Mouse (Mus musculus) stomach, postnatal 0 days (tissue): ENCODE measurements around the gene Slc16a14. TPM values are rescaled to one million over a fixed set of nuclear protein-coding genes. Genes with fewer than 3 reads are reported as not detected.

Experiments used
- ATAC-seq: fragments of 200-750 bp; cut with Nextera tagmentation; 2 replicates; pipeline ENCODE4 v1.8.0; 2017; ENCODE audit not compliant: low FRiP score, low TSS enrichment
- DNase-seq: peaks from one replicate; pipeline ENCODE4 v3.0.0-alpha.2; 2016; ENCODE audit warnings: low spot score
- H3K27ac ChIP-seq: fragments of 300-500 bp; sonication (generic); replicated peaks from 2 replicates; pipeline ENCODE4 v1.5.1; 2014; ENCODE audit warnings: mild to moderate bottlenecking, control low read depth
- H3K27me3 ChIP-seq: fragments of 300-500 bp; sonication (generic); 2 replicates; pipeline ENCODE4 v1.6.1; 2014; ENCODE audit warnings: low read length; ENCODE audit not compliant: control insufficient read depth, insufficient read depth
- H3K36me3 ChIP-seq: fragments of 300-500 bp; sonication (generic); 2 replicates; pipeline ENCODE4 v1.6.1; 2014; ENCODE audit warnings: low read length, mixed read lengths; ENCODE audit not compliant: control insufficient read depth, insufficient read depth
- H3K4me1 ChIP-seq: fragments of 300-500 bp; sonication (generic); replicated peaks from 2 replicates; pipeline ENCODE4 v1.6.1; 2014; ENCODE audit warnings: antibody characterized with exemption; ENCODE audit not compliant: control insufficient read depth, insufficient read depth
- H3K4me2 ChIP-seq: fragments of 300-500 bp; sonication (generic); replicated peaks from 2 replicates; pipeline ENCODE4 v1.6.1; 2014; ENCODE audit warnings: low read depth, mild to moderate bottlenecking, control low read depth, moderate library complexity
- H3K4me3 ChIP-seq: fragments of 300-500 bp; sonication (generic); 2 replicates; pipeline ENCODE4 v1.5.1; 2014; ENCODE audit warnings: low read depth, low read length, control low read depth
- H3K9ac ChIP-seq: fragments of 300-500 bp; sonication (generic); 2 replicates; pipeline ENCODE4 v1.6.1; 2014; ENCODE audit warnings: mild to moderate bottlenecking, low read length, control low read depth, mixed read lengths
- H3K9me3 ChIP-seq: fragments of 300-500 bp; sonication (generic); 2 replicates; pipeline ENCODE4 v1.6.1; 2016; ENCODE audit warnings: low read length; ENCODE audit not compliant: control insufficient read depth
- CTCF ChIP-seq: IDR thresholded peaks from 2 replicates; pipeline ENCODE4 v1.5.1; 2016; ENCODE audit warnings: antibody characterized with exemption, low read depth, mild to moderate bottlenecking, moderate library complexity
- EP300 ChIP-seq: optimal IDR thresholded peaks from 2 replicates; pipeline ENCODE3; 2016; ENCODE audit warnings: antibody characterized with exemption
- WGBS: fragments of 180-500 bp; shearing (Covaris S2); extraction: QIAGEN DNeasy Blood & Tissue Kit; methylation state at CpG from one replicate; pipeline ENCODE4 v1.1.7; 2014; 5-methylcytosine and 5-hydroxymethylcytosine counted together
- polyA plus RNA-seq: library from polyadenylated mRNA; unstranded; fragments of >200 nt; fragmentation: Nextera tagmentation; extraction: Ambion mirVana; gene quantifications from 2 replicates; pipeline ENCODE4 v1.2.1, GENCODE M21; 2015

The Slc16a14 gene
- polyA plus RNA-seq, 1 experiment from 2014 or later, result 0.18 TPM

- Histone ChIP-seq H3K27ac (no peak overlapping the region), H3K9me3 (no peaks in the 10 kb centered on the region), H3K4me1 (no peaks in the 10 kb centered on the region), H3K36me3 (no peaks in the 10 kb centered on the region), H3K4me3 (no peak overlapping the region), H3K9ac (no peak overlapping the region), H3K27me3 (no peaks in the 10 kb centered on the region), H3K4me2 (no peak overlapping the region)
- ATAC-seq (no peak), DNase-seq (no peak)
- 88% methylated on average over 6 of the region's 6 CpGs for WGBS
- TF ChIP-seq CTCF (no peak), EP300 (no peak)
Measured at GRCm38 (mm10) chr1:84899156-84899555, 35.8 kb downstream of the Slc16a14 start.

- TF ChIP-seq CTCF, result no peak
- TF ChIP-seq EP300, result no peak
- no peaks in the 10 kb centered on the region for H3K27me3 ChIP-seq
- H3K4me3 ChIP-seq, result no peak overlapping the region
- no peaks in the 10 kb centered on the region for H3K9me3 ChIP-seq
- no peaks in the 10 kb centered on the region for H3K4me1 ChIP-seq
- WGBS, result 85% methylated on average over 6 of the region's 6 CpGs
- H3K9ac ChIP-seq, result no peak overlapping the region
- H3K27ac ChIP-seq, result no peak overlapping the region
- H3K4me2 ChIP-seq, result no peak overlapping the region
- no peak for DNase-seq
- H3K36me3 ChIP-seq, result no peaks in the 10 kb centered on the region
- no peak for ATAC-seq
Measured at GRCm38 (mm10) chr1:84897364-84897763, 37.6 kb downstream of the Slc16a14 start.

GRCm38 (mm10) chr1:84891746-84892145, 43.2 kb downstream of the Slc16a14 start:
- no peak overlapping the region for H3K4me2 ChIP-seq
- H3K9ac ChIP-seq, result no peak overlapping the region
- no peak for DNase-seq
- no peaks in the 10 kb centered on the region for H3K27me3 ChIP-seq
- TF ChIP-seq CTCF (no peak), EP300 (no peak)
- H3K36me3 ChIP-seq, result no peaks in the 10 kb centered on the region
- H3K4me3 ChIP-seq, result no peak overlapping the region
- H3K9me3 ChIP-seq, result no peaks in the 10 kb centered on the region
- no peaks in the 10 kb centered on the region for H3K4me1 ChIP-seq
- H3K27ac ChIP-seq, result no peak overlapping the region
- 84% methylated on average over 8 of the region's 9 CpGs for WGBS
- no peak for ATAC-seq

- 68% methylated on average over 7 of the region's 7 CpGs for WGBS
- Histone ChIP-seq H3K36me3 (no peaks in the 10 kb centered on the region), H3K4me3 (no peak overlapping the region), H3K9me3 (no peaks in the 10 kb centered on the region), H3K4me2 (no peak overlapping the region), H3K27ac (no peak overlapping the region), H3K27me3 (no peaks in the 10 kb centered on the region), H3K9ac (no peak overlapping the region), H3K4me1 (no peaks in the 10 kb centered on the region)
- ATAC-seq, result no peak
- DNase-seq, result no peak
- TF ChIP-seq EP300 (no peak), CTCF (no peak)
Measured at GRCm38 (mm10) chr1:84890503-84890902, 44.4 kb downstream of the Slc16a14 start.

- DNase-seq (no peak), ATAC-seq (no peak)
- Histone ChIP-seq H3K27me3 (no peaks in the 10 kb centered on the region), H3K36me3 (no peaks in the 10 kb centered on the region), H3K4me2 (no peak overlapping the region), H3K4me3 (no peak overlapping the region), H3K9me3 (no peaks in the 10 kb centered on the region), H3K27ac (no peak overlapping the region), H3K9ac (no peak overlapping the region), H3K4me1 (no peaks in the 10 kb centered on the region)
- WGBS, result 36% methylated on average over 7 of the region's 7 CpGs
- TF ChIP-seq EP300 (no peak), CTCF (no peak)
Measured at GRCm38 (mm10) chr1:84890005-84890393, 44.9 kb downstream of the Slc16a14 start.

GRCm38 (mm10) chr1:84889330-84890004, 45.5 kb downstream of the Slc16a14 start:
- Histone ChIP-seq H3K4me2 (no peak overlapping the region), H3K36me3 (no peaks in the 10 kb centered on the region), H3K9me3 (no peaks in the 10 kb centered on the region), H3K27ac (no peak overlapping the region), H3K27me3 (no peaks in the 10 kb centered on the region), H3K4me1 (no peaks in the 10 kb centered on the region), H3K4me3 (no peak overlapping the region), H3K9ac (no peak overlapping the region)
- ATAC-seq, result no peak
- TF ChIP-seq EP300 (no peak), CTCF (no peak)
- DNase-seq, result no peak
- 58% methylated on average over 8 of the region's 8 CpGs for WGBS
